Mouse (Mus musculus) layer of hippocampus, postnatal 14 days (tissue): ENCODE results near the gene Olfr1131. TPM values are rescaled to one million over a fixed set of nuclear protein-coding genes. Genes with fewer than 3 reads are reported as not detected.
"Not testable (repeated sequence)": the region's sequence is repeated elsewhere in the genome, so short reads cannot be mapped to it uniquely, and the experiment has no call there.

Experiments
- DNase-seq, 2 experiments: peaks; one replicate each; pipeline ENCODE4 v3.0.0; 2021 to 2022; ENCODE audit warnings: low spot score in 2 of 2, mixed read lengths in 1 of 2
- long read RNA-seq, 2 experiments: library from polyadenylated mRNA; stranded (forward); transcript quantifications; one replicate each; pipeline ENCODE4 v2.0.0; 2021
- total RNA-seq, 2 experiments: library from RNA; stranded (reverse); gene quantifications; 2 replicates each; pipeline ENCODE4 v1.2.3; 2021

Gene Olfr1131
- not detected for total RNA-seq
- long read RNA-seq, experiment 1: 0 reads
- long read RNA-seq, experiment 2: 0 reads

DNA sequence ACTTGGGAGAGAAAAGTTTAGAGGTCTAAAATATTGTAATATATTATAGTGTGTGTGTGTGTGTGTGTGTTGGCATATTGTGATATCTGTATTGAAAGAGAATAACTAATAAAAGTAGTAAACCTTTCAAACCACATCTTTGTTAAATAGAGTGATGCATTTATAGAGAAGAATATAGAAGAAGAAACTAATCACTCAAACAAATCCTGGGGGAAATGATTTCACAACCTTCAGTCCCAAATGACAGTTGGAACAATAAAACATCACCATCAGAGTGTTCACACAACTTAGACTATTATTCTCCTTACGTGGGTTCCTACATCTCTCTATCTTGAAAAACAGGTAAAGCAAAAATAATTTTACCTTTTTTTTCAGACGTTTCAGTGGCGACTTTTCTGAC, at the start of gene Olfr1131:
Gene Olfr1131, plus strand, starts transcription at position 301 of the 400 bp plus-strand sequence.
- no peak for DNase-seq

DNA sequence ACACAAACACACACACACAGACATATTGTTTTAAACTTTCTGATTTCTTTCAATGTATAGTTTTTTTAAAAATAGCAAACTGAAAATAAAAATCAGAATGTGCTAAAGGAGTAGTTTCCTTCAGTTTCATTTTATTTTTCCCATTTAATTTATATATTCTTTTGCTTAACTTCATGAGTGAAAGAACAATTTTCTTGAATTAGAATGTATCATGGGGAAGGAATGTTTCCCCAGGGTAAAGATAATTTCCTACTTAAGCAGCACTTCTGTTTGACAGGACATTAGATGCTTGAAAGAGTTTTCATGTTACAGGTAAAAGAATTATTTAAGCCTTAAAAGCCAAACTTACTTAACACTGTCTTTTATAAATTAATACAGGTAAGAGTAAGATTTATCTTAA, 21.0 kb upstream of the Olfr1131 start, which contains the start of gene Olfr1130:
Gene Olfr1130, plus strand, starts transcription at position 301 of the 400 bp plus-strand sequence.
- not testable (repeated sequence) for DNase-seq

DNA sequence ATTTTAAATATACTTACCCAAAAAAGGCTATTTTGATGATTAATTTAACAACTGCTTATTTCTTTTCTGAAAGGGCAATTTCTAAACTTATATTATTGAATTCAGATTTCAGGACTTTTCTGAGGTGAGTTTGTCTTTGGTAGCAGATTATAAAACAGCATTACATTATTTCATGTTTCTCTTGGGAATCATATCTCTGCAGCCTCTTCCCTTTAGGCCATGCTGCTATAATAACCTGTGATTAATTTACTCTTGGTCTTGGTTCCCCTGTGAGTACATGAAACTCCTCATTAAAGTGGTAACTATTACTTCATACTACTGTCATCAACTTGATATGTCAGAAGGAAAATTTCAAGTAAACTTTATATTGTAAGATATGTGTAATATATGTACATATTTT, 10.5 kb downstream of the Olfr1131 start, which contains the start of gene Olfr1132:
Gene Olfr1132, minus strand, starts transcription at position 101 of the 400 bp plus-strand sequence.
- no peak for DNase-seq

DNA sequence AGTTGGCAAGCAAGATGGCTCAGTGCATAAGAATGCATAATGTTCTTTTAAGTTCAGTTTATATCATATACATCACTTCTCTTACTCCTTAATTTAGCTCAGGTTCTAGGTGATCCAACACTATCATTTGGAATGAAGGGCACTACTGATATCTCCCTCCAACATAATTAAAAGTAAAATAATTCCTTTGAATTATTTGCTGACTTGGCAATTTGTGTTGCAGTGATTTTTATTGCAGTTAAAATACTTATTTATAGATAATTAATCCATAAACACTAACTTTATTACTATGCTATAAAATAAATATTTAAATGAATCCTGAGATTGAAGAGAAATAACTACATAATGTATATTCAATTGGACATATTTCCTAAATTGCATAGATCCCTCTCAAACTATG, 15.5 kb downstream of the Olfr1131 start:
- DNase-seq: no peak

DNA sequence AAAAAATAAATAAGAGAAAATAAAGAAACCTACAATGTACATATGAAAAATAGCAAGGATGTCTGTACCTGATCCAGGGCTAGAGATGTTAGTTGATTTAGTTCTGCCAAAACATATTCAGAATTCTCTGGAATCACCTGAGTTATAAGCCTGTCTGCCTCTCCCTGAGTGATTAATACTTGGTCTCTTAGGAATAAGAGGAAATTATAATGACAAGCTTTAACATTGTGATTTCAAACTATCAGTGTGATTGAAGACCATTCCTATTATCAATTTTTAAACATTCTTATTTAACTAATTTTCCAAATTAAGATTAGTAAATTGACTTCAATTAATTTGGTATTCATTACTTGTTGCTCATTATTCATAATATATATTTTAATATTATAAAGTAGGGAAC, 20.4 kb downstream of the Olfr1131 start, which contains the start of gene Olfr1133:
Gene Olfr1133, minus strand, starts transcription at position 101 of the 400 bp plus-strand sequence.
- DNase-seq: no peak

DNA sequence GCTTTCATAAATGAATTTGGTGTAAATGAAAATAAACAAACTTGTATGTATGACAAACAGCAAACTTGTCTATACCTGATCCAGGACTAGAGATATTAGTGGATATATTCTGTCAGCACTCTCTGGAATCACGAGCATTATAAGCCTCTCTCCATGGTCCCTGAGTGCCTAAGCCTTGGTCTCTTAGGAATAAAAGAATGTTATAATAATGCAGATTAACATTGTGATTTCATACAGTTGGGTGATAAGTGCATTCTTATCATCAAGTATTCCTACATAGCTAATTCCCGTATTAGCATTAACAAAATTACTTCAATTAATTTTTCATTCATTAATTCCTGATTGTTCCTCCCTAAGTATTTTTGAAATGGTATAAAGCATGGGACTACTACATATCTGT, 31.5 kb downstream of the Olfr1131 start, which contains the start of gene Olfr1134:
Gene Olfr1134, minus strand, starts transcription at position 101 of the 400 bp plus-strand sequence.
- no peak for DNase-seq

DNA sequence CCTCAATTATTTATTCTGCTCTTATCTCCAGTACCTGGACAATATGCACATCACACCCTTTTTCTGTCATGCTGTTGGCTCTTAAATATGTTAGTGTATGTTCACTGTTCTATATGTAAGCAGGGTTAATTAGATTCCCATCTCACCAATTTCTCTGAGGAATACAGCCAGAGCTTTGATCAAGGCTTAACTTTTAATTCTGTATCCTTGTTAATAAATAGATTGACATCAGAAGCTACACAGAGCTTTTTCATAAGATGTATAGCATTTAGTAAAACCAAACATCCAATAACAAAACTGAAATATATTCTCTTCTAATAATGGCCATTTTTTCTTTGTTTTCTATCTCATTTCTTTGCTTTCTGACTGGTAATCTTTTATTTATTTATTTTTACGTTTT, 46.7 kb downstream of the Olfr1131 start, which contains the start of gene Olfr1135:
Gene Olfr1135, minus strand, starts transcription at position 101 of the 400 bp plus-strand sequence.
- no peak for DNase-seq

Other genes with a start within 250 kb of the Olfr1131 start
- gene Olfr1122, start 241.3 kb upstream of the Olfr1131 start, total RNA-seq: not detected
- not detected for gene Olfr1123, start 210.5 kb upstream of the Olfr1131 start, total RNA-seq
- gene Olfr1124, start 196.8 kb upstream of the Olfr1131 start, total RNA-seq: not detected
- gene Olfr1126, start 173.1 kb upstream of the Olfr1131 start, total RNA-seq: not detected
- gene Pramel7, start 130.0 kb upstream of the Olfr1131 start, total RNA-seq: not detected
- not detected for gene Pramel6, start 120.5 kb upstream of the Olfr1131 start, total RNA-seq
- gene Olfr153, start 95.3 kb upstream of the Olfr1131 start, total RNA-seq: not detected
- not detected for gene Olfr1128, start 81.6 kb upstream of the Olfr1131 start, total RNA-seq
- gene Olfr1129, start 53.2 kb upstream of the Olfr1131 start, total RNA-seq: not detected
- gene Olfr1130, start 20.9 kb upstream of the Olfr1131 start, total RNA-seq: not detected
- gene Olfr1132, start 10.4 kb downstream of the Olfr1131 start, total RNA-seq: not detected
- gene Olfr1133, start 20.3 kb downstream of the Olfr1131 start, total RNA-seq: not detected
- gene Olfr1134, start 31.4 kb downstream of the Olfr1131 start, total RNA-seq: not detected
- not detected for gene Olfr1135, start 46.6 kb downstream of the Olfr1131 start, total RNA-seq
- not detected for gene Olfr1136, start 66.8 kb downstream of the Olfr1131 start, total RNA-seq
- gene Olfr1137, start 86.1 kb downstream of the Olfr1131 start, total RNA-seq: not detected
- gene Olfr1138, start 112.9 kb downstream of the Olfr1131 start, total RNA-seq: not detected
- gene Olfr1140, start 116.6 kb downstream of the Olfr1131 start, total RNA-seq: not detected
- not detected for gene Olfr1141, start 126.9 kb downstream of the Olfr1131 start, total RNA-seq
- not detected for gene Olfr152, start 152.4 kb downstream of the Olfr1131 start, total RNA-seq
- not detected for gene Olfr1143, start 173.5 kb downstream of the Olfr1131 start, total RNA-seq
- gene Olfr1145, start 182.7 kb downstream of the Olfr1131 start, total RNA-seq: not detected
- gene Olfr1148, start 203.4 kb downstream of the Olfr1131 start, total RNA-seq: not detected
- gene Olfr1150-ps1, start 216.9 kb downstream of the Olfr1131 start, total RNA-seq: not detected
- gene Olfr1151, start 228.8 kb downstream of the Olfr1131 start, total RNA-seq: not detected
- gene Olfr1152, start 239.4 kb downstream of the Olfr1131 start, total RNA-seq: not detected